Mouse (Mus musculus) lung, postnatal 14 days (tissue): Measurements from ENCODE around the gene Lrrc15.

Experiments used
- DNase-seq: peaks from one replicate; pipeline ENCODE4 v3.0.0; 2021

The Lrrc15 gene

GRCm38 (mm10) chr16:30235577-30235976, 47.5 kb downstream of the Lrrc15 start:
- no peak for DNase-seq

- peak; percentile 15 for DNase-seq
These were observed 48.2 kb downstream of the Lrrc15 start for GRCm38 (mm10) chr16:30234636-30235546.

- DNase-seq = no peak
These were observed 49.0 kb downstream of the Lrrc15 start for GRCm38 (mm10) chr16:30234077-30234476.

- DNase-seq = no peak
These were observed 51.0 kb downstream of the Lrrc15 start for GRCm38 (mm10) chr16:30231882-30232604.

GRCm38 (mm10) chr16:30227352-30227751, 55.7 kb downstream of the Lrrc15 start:
- no peak for DNase-seq

- no peak for DNase-seq
These were observed 61.8 kb downstream of the Lrrc15 start for GRCm38 (mm10) chr16:30221161-30221782.
